Comparison of ENCODE assay signal across 8 mouse cellular contexts in the genomic region with DNA sequence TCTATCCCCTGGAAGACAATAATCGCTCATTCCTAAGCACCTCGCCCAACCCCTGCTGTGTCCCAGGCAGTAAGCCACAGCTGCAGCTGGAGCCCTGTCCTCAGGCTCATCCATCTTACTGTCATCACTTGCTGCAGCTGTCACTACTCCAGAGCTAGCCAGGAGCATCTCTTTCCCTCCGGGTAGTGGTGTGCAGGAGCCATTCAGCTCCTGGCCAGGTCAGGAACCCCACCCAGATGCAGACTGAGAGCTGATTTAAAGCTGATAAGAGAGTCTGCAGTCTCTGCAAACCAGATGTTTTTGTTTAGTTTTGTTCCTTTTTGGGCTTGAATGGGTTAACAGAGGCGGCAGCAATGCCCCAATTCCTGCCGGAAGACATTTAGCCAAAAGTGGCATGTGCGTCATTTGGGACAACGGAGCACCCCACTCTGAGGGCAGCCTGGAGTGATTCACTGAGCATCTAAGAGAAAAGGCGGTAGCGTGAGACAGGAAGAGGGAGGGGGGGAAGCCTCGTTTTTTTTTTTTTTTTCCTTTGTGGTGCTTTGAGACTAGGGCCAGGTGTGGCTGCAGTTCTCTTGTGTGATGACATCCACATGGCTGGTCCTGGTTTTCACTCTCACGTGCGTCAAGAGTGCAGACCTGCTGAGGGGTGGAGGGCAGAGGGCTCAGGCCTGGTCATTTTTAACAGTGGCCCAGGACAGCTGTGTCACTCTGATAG. TPM values are rescaled to one million over a fixed set of nuclear protein-coding genes. Genes with fewer than 3 reads are reported as not detected.
DNase-seq lines count a peak whose midpoint lies in the region; ATAC-seq lines count a peak whose summit lies in the region.

No protein-coding gene starts in this region.

- peak; percentile 80 for ATAC-seq in lung, embryonic 16.5 days (ENCODE audit: low read depth)
- ATAC-seq in forebrain, embryonic 13.5 days, result no peak

- H3K27me3 ChIP-seq in lung, embryonic 16.5 days (ENCODE audit: control insufficient read depth, insufficient read depth, low read depth, low read length), result no peaks in the 10 kb centered on the region
- H3K27me3 ChIP-seq in forebrain, embryonic 13.5 days, result no peaks in the 10 kb centered on the region

- peaks cover 11% of the 10 kb centered on the region for H3K4me1 ChIP-seq in lung, embryonic 16.5 days (replicated peaks; ENCODE audit: control insufficient read depth, insufficient read depth, low read length)
- peaks cover 11% of the 10 kb centered on the region for H3K4me1 ChIP-seq in forebrain, embryonic 13.5 days

- 6% methylated on average over 12 of the region's 12 CpGs for WGBS in lung, embryonic 16.5 days
- 17% methylated on average over 12 of the region's 12 CpGs for WGBS in forebrain, embryonic 13.5 days

- H3K36me3 ChIP-seq in lung, embryonic 16.5 days (ENCODE audit: control insufficient read depth, insufficient read depth, low read length), result no peaks in the 10 kb centered on the region
- no peaks in the 10 kb centered on the region for H3K36me3 ChIP-seq in forebrain, embryonic 13.5 days (ENCODE audit: poor library complexity, severe bottlenecking)

- no peaks in the 10 kb centered on the region for H3K9me3 ChIP-seq in lung, embryonic 16.5 days (ENCODE audit: control insufficient read depth, low read length)
- H3K9me3 ChIP-seq in forebrain, embryonic 13.5 days (replicated peaks), result no peaks in the 10 kb centered on the region

- no peak overlapping the region for H3K27ac ChIP-seq in lung, embryonic 16.5 days (ENCODE audit: low read length)
- H3K27ac ChIP-seq in forebrain, embryonic 13.5 days, result no peak overlapping the region

- DNase-seq in adrenal gland, adult 2 months, result peak; percentile 61
- no peak for DNase-seq in adrenal gland, postnatal 25 days
- no peak for DNase-seq in lung, postnatal 14 days
- DNase-seq in gastrocnemius, postnatal 25 days, result peak; percentile 70
- peak; percentile 31 for DNase-seq in lung, postnatal 10 days
- peak; percentile 62 to 78 for DNase-seq in thymus, postnatal 36 days

- no peak overlapping the region for H3K9ac ChIP-seq in lung, embryonic 16.5 days (ENCODE audit: low read length)
- no peak overlapping the region for H3K9ac ChIP-seq in forebrain, embryonic 13.5 days

- H3K4me2 ChIP-seq in lung, embryonic 16.5 days (ENCODE audit: low read depth, low read length), result peak overlapping the region; percentile 13; the same call in 1 of the 2 replicates
- no peak overlapping the region for H3K4me2 ChIP-seq in forebrain, embryonic 13.5 days

- H3K4me3 ChIP-seq in lung, embryonic 16.5 days (ENCODE audit: low read length), result no peak overlapping the region
- H3K4me3 ChIP-seq in forebrain, embryonic 13.5 days, result no peak overlapping the region

RNA-seq across cellular contexts. Expression of a gene that starts 33.2 kb away (rescaled TPM):
- 1 to 10 TPM in 1 of 2 experiments, under 1 TPM in 1; 0.89 to 1.6 TPM for total RNA-seq in adrenal gland, adult 2 months (2021)
- 0.15 and 0.30 TPM in 2 replicates for polyA plus RNA-seq in adrenal gland, adult 2 months (2012; rRNA removed)
- 0.57 and 0.76 TPM in 2 replicates for total RNA-seq in adrenal gland, postnatal 25 days (2021)
- polyA plus RNA-seq in lung, embryonic 16.5 days (2015; fragmentation: Nextera tagmentation; extraction: Ambion mirVana), result 3.4 and 3.5 TPM in 2 replicates
- under 1 TPM in 1 of 2 experiments, not detected in 1; 0.15 TPM for total RNA-seq in gastrocnemius, postnatal 25 days (2021)
- 18.5 and 37.1 TPM in 2 replicates for polyA plus RNA-seq in forebrain, embryonic 13.5 days (2015; fragmentation: Nextera tagmentation; extraction: Ambion mirVana)

Comparison
In these comparisons a context has a peak if more than half of its experiments do, and no peak if none do; other contexts are left out.
1. DNase-seq: peak in adrenal gland, adult 2 months (single experiment), gastrocnemius, postnatal 25 days (single experiment), lung, postnatal 10 days (single experiment) and thymus, postnatal 36 days (2 of 2); none in adrenal gland, postnatal 25 days (single experiment) and lung, postnatal 14 days (single experiment).